ENCODE assay signal across 8 mouse cellular contexts in genomic region chr15:78962885-78963284, GRCm38 (mm10). TPM values are rescaled to one million over a fixed set of nuclear protein-coding genes. Genes with fewer than 3 reads are reported as not detected.
DNase-seq lines count a peak whose midpoint lies in the region; ATAC-seq and TF ChIP-seq lines count a peak whose summit lies in the region.

No protein-coding gene starts in this region.

- no peak overlapping the region for H3K4me3 ChIP-seq in CH12.LX (replicated peaks in 1 of 3; ENCODE audit: low read depth in 2 of 3, low read length in 2 of 3, poor library complexity in 1 of 3)
- H3K4me3 ChIP-seq in intestine, embryonic 15.5 days (replicated peaks): no peak overlapping the region
- H3K4me3 ChIP-seq in liver, embryonic 16.5 days (ENCODE audit: low read depth, low read length): no peak overlapping the region
- H3K4me3 ChIP-seq in neural tube, embryonic 11.5 days (ENCODE audit: low read depth, low read length): no peak overlapping the region

- no peak overlapping the region for H3K9ac ChIP-seq in CH12.LX (ENCODE audit: insufficient read depth, low read depth)
- no peak overlapping the region for H3K9ac ChIP-seq in intestine, embryonic 15.5 days
- no peak overlapping the region for H3K9ac ChIP-seq in liver, embryonic 16.5 days (ENCODE audit: low read depth, low read length)
- no peak overlapping the region for H3K9ac ChIP-seq in neural tube, embryonic 11.5 days (ENCODE audit: low read length)

- in situ Hi-C loops in CH12.LX (cut with MboI; ENCODE audit: low pct_ligation_motif_present, low pct_unique_long_range_greater_than_20kb, low sequenced_read_pairs): no loop called here

- peak; percentile 44 for TF ChIP-seq RAD21 in CH12.LX (IDR thresholded peaks at IDR 0.05; ENCODE audit: low read depth, low read length)

- ATAC-seq in intestine, embryonic 15.5 days: peak; percentile 42; the same call in 1 of the 2 replicates
- peak; percentile 35; the same call in 1 of the 2 replicates for ATAC-seq in liver, embryonic 16.5 days (ENCODE audit: low read depth)
- peak; percentile 48 for ATAC-seq in neural tube, embryonic 11.5 days (ENCODE audit: insufficient read depth, low FRiP score, low TSS enrichment)

- H3K4me1 ChIP-seq in CH12.LX (ENCODE audit: control insufficient read depth in 1 of 2, insufficient read depth in 2 of 2): peaks cover 4 to 12% of the 10 kb centered on the region in 2 experiments; a peak in 1 of 4 replicates
- H3K4me1 ChIP-seq in intestine, embryonic 15.5 days (replicated peaks): 0 out of 2 replicates have a peak, but pooled peaks cover 7% of the 10 kb centered on the region
- no peaks in the 10 kb centered on the region for H3K4me1 ChIP-seq in liver, embryonic 16.5 days (ENCODE audit: control insufficient read depth, low read depth, low read length)
- no peaks in the 10 kb centered on the region for H3K4me1 ChIP-seq in neural tube, embryonic 11.5 days (ENCODE audit: control insufficient read depth, insufficient read depth, low read length)

- TF ChIP-seq EP300 in CH12.LX (IDR thresholded peaks at IDR 0.05; ENCODE audit: low read length): no peak

- intact Hi-C loops in gastrocnemius, postnatal 36 days (cut with DNase I): no loop called here

- TF ChIP-seq CTCF in CH12.LX (conservative IDR thresholded peaks at IDR 0.05 in 1 of 2, IDR thresholded peaks at IDR 0.05 in 1 of 2; ENCODE audit: low read depth in 2 of 2, low read length in 2 of 2): peak; percentile 36 to 75; a peak in 3 of 4 replicates

- dilution Hi-C loops in CH12.LX (cut with MboI; ENCODE audit: extremely low pct_ligation_motif_present, extremely low pct_unique_long_range_greater_than_20kb, low sequenced_read_pairs): no loop called here

- DNase-seq in CH12.LX (ENCODE audit: extremely low read depth): peak; percentile 65
- DNase-seq in R1 (ENCODE audit: low read depth, low spot score): peak; percentile 65
- peak; percentile 84 to 87 for DNase-seq in cerebellum, postnatal 36 days
- peak; percentile 64 to 65 for DNase-seq in gastrocnemius, postnatal 36 days
- DNase-seq in neural tube, embryonic 11.5 days (ENCODE audit: low spot score): peak; percentile 73
- no peak for DNase-seq in layer of hippocampus, adult 9-10 months (ENCODE audit: low spot score)

- H3K4me2 ChIP-seq in CH12.LX (ENCODE audit: insufficient read depth, low read depth, poor library complexity, severe bottlenecking): no peak overlapping the region
- H3K4me2 ChIP-seq in intestine, embryonic 15.5 days (replicated peaks): no peak overlapping the region
- H3K4me2 ChIP-seq in liver, embryonic 16.5 days (ENCODE audit: low read depth, low read length): no peak overlapping the region
- no peak overlapping the region for H3K4me2 ChIP-seq in neural tube, embryonic 11.5 days (ENCODE audit: low read depth)

- H3K9me3 ChIP-seq in CH12.LX (replicated peaks; ENCODE audit: low read length): no peaks in the 10 kb centered on the region
- H3K9me3 ChIP-seq in intestine, embryonic 15.5 days: no peaks in the 10 kb centered on the region
- H3K9me3 ChIP-seq in liver, embryonic 16.5 days (replicated peaks; ENCODE audit: control insufficient read depth, low read length): no peaks in the 10 kb centered on the region
- no peaks in the 10 kb centered on the region for H3K9me3 ChIP-seq in neural tube, embryonic 11.5 days (ENCODE audit: control insufficient read depth, low read length)

- no peaks in the 10 kb centered on the region for H3K36me3 ChIP-seq in CH12.LX (replicated peaks in 1 of 2; ENCODE audit: control insufficient read depth in 1 of 2, insufficient read depth in 1 of 2, low read length in 1 of 2)
- H3K36me3 ChIP-seq in intestine, embryonic 15.5 days: no peaks in the 10 kb centered on the region
- H3K36me3 ChIP-seq in liver, embryonic 16.5 days (ENCODE audit: control insufficient read depth, insufficient read depth): no peaks in the 10 kb centered on the region
- H3K36me3 ChIP-seq in neural tube, embryonic 11.5 days (ENCODE audit: control insufficient read depth, insufficient read depth, low read length): peaks cover 14% of the 10 kb centered on the region; the same call in 1 of the 2 replicates

- peaks cover 35% of the 10 kb centered on the region for H3K27me3 ChIP-seq in CH12.LX (replicated peaks)
- no peaks in the 10 kb centered on the region for H3K27me3 ChIP-seq in intestine, embryonic 15.5 days (replicated peaks)
- H3K27me3 ChIP-seq in liver, embryonic 16.5 days (ENCODE audit: control insufficient read depth, insufficient read depth, low read depth, low read length): no peaks in the 10 kb centered on the region
- no peaks in the 10 kb centered on the region for H3K27me3 ChIP-seq in neural tube, embryonic 11.5 days (ENCODE audit: control insufficient read depth, insufficient read depth, low read length)

- no peak for TF ChIP-seq POLR2A in CH12.LX (IDR thresholded peaks at IDR 0.05; ENCODE audit: low read depth, low read length)

- no peaks in the 10 kb centered on the region for H3K79me2 ChIP-seq in CH12.LX (replicated peaks; ENCODE audit: control insufficient read depth, extremely low read depth, insufficient read depth, poor library complexity, severe bottlenecking)

- WGBS in intestine, embryonic 15.5 days: 31% methylated on average over 2 of the region's 2 CpGs
- WGBS in liver, embryonic 16.5 days (ENCODE audit: insufficient replicate concordance): 39% methylated on average over 2 of the region's 2 CpGs
- 33% methylated on average over 2 of the region's 2 CpGs for WGBS in neural tube, embryonic 11.5 days

- no peak overlapping the region for H3K27ac ChIP-seq in CH12.LX (ENCODE audit: insufficient read depth, low read depth)
- H3K27ac ChIP-seq in intestine, embryonic 15.5 days: no peak overlapping the region
- H3K27ac ChIP-seq in liver, embryonic 16.5 days (ENCODE audit: low read length): no peak overlapping the region
- H3K27ac ChIP-seq in neural tube, embryonic 11.5 days (ENCODE audit: low read depth, low read length): no peak overlapping the region

TF ChIP-seq in CH12.LX, 34 proteins besides CTCF, POLR2A, EP300 and RAD21:
- TF ChIP-seq SMC3 (IDR thresholded peaks at IDR 0.05; ENCODE audit: low read depth, low read length) (peak; percentile 73), KAT2A (IDR thresholded peaks at IDR 0.05; ENCODE audit: insufficient replicate concordance, low read length) (no peak)

RNA-seq across cellular contexts. Expression of gene Triobp, which starts 15.4 kb away (rescaled TPM):
- 26.3 and 31.0 TPM in 2 replicates for total RNA-seq in CH12.LX (2012; rRNA removed)
- 10.9 and 11.5 TPM in 2 replicates for total RNA-seq in CH12.LX (2014; rRNA removed)
- polyA plus RNA-seq in CH12.LX (2012; ENCODE audit: insufficient read length, low read depth): 25.5 and 27.3 TPM in 2 replicates
- total RNA-seq in gastrocnemius, postnatal 36 days (2021): 10 to 100 TPM; 35.6 to 42.3 TPM
- 51.5 and 53.1 TPM in 2 replicates for polyA plus RNA-seq in intestine, embryonic 15.5 days (2015; fragmentation: Nextera tagmentation; extraction: Ambion mirVana)
- polyA plus RNA-seq in liver, embryonic 16.5 days (2015; fragmentation: Nextera tagmentation; extraction: Ambion mirVana): 18.0 and 20.8 TPM in 2 replicates
- polyA plus RNA-seq in neural tube, embryonic 11.5 days (2014; fragmentation: Nextera tagmentation; extraction: Ambion mirVana): 42.4 and 46.4 TPM in 2 replicates

RNA-seq across cellular contexts. Expression of gene Nol12, which starts 28.2 kb away (rescaled TPM):
- total RNA-seq in CH12.LX (2012; rRNA removed): 33.2 and 40.0 TPM in 2 replicates
- total RNA-seq in CH12.LX (2014; rRNA removed): 13.2 and 13.7 TPM in 2 replicates
- polyA plus RNA-seq in CH12.LX (2012; ENCODE audit: insufficient read length, low read depth): 89.5 and 91.1 TPM in 2 replicates
- 10 to 100 TPM; 22.1 to 22.6 TPM for total RNA-seq in gastrocnemius, postnatal 36 days (2021)
- 41.4 and 42.3 TPM in 2 replicates for polyA plus RNA-seq in intestine, embryonic 15.5 days (2015; fragmentation: Nextera tagmentation; extraction: Ambion mirVana)
- polyA plus RNA-seq in liver, embryonic 16.5 days (2015; fragmentation: Nextera tagmentation; extraction: Ambion mirVana): 24.0 and 25.1 TPM in 2 replicates
- 55.9 and 58.8 TPM in 2 replicates for polyA plus RNA-seq in neural tube, embryonic 11.5 days (2014; fragmentation: Nextera tagmentation; extraction: Ambion mirVana)

RNA-seq across cellular contexts. Expression of gene Lgals1, which starts 36.4 kb away (rescaled TPM):
- 735 and 858 TPM in 2 replicates for total RNA-seq in CH12.LX (2012; rRNA removed)
- total RNA-seq in CH12.LX (2014; rRNA removed): 791 and 805 TPM in 2 replicates
- polyA plus RNA-seq in CH12.LX (2012; ENCODE audit: insufficient read length, low read depth): 592 and 637 TPM in 2 replicates
- total RNA-seq in gastrocnemius, postnatal 36 days (2021): 100 to 1,000 TPM; 188 to 289 TPM
- 996 and 1,059 TPM in 2 replicates for polyA plus RNA-seq in intestine, embryonic 15.5 days (2015; fragmentation: Nextera tagmentation; extraction: Ambion mirVana)
- polyA plus RNA-seq in liver, embryonic 16.5 days (2015; fragmentation: Nextera tagmentation; extraction: Ambion mirVana): 295 and 318 TPM in 2 replicates
- polyA plus RNA-seq in neural tube, embryonic 11.5 days (2014; fragmentation: Nextera tagmentation; extraction: Ambion mirVana): 263 and 311 TPM in 2 replicates

RNA-seq across cellular contexts. Expression of gene Pdxp, which starts 49.2 kb away (rescaled TPM):
- total RNA-seq in CH12.LX (2012; rRNA removed) (9.3 and 9.8 TPM in 2 replicates), CH12.LX (2014; rRNA removed) (2.8 and 3.1 TPM in 2 replicates)
- 3.4 and 5.4 TPM in 2 replicates for polyA plus RNA-seq in CH12.LX (2012; ENCODE audit: insufficient read length, low read depth)
- 1 to 10 TPM; 1.9 to 2.0 TPM for total RNA-seq in gastrocnemius, postnatal 36 days (2021)
- polyA plus RNA-seq in intestine, embryonic 15.5 days (2015; fragmentation: Nextera tagmentation; extraction: Ambion mirVana): 11.0 TPM in 2 replicates
- 2.7 and 3.1 TPM in 2 replicates for polyA plus RNA-seq in liver, embryonic 16.5 days (2015; fragmentation: Nextera tagmentation; extraction: Ambion mirVana)
- polyA plus RNA-seq in neural tube, embryonic 11.5 days (2014; fragmentation: Nextera tagmentation; extraction: Ambion mirVana): 34.9 and 36.0 TPM in 2 replicates
